Mouse (Mus musculus) ovary, postnatal 36 days (tissue): ENCODE measurements around the gene Cacna2d3.

Experiments
- DNase-seq: peaks from one replicate; pipeline ENCODE4 v3.0.0; 2022; ENCODE audit warnings: low spot score, mixed read lengths

The Cacna2d3 gene

GRCm38 (mm10) chr14:29005228-29005840 lies 716.3 kb downstream of the Cacna2d3 start:
- DNase-seq, result no peak

- DNase-seq, result no peak
These were observed 725.1 kb downstream of the Cacna2d3 start for GRCm38 (mm10) chr14:28996569-28996968.

DNA sequence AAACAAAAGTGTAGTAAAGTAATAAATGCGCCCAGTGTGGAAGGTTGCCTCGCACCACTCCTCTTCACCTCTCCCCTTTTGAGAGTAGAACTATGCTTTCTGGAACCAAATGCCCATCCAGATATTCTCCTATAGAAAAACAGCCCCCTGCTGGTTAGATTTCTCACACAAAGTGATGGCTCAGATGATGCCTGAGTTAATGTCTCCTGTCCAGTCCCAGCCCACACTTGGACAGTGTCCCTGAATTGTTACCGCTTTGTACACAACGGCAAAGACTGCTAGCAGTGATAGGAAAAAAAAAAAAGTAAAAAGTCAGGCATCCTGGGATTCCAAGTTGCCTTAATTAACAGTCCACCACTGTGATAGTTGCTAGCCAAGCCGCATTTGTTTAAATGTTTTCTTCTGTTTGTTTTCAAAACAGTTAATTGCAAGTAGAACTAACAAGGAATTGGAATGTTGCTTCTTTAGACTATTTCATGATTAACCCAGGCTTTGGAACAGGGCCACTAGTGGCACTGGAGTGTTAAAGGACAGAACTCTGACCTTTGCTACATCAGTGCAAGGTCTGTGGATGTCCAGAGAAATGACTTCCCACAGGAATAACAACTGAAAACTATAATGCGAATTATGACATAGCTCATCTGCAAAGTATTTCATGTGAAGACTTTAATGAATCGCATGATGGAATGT lies 733.3 kb downstream of the Cacna2d3 start:
- no peak for DNase-seq

GRCm38 (mm10) chr14:28984276-28984675 lies 737.4 kb downstream of the Cacna2d3 start:
- no peak for DNase-seq

GRCm38 (mm10) chr14:28980482-28980881 lies 741.2 kb downstream of the Cacna2d3 start:
- DNase-seq, result no peak

DNA sequence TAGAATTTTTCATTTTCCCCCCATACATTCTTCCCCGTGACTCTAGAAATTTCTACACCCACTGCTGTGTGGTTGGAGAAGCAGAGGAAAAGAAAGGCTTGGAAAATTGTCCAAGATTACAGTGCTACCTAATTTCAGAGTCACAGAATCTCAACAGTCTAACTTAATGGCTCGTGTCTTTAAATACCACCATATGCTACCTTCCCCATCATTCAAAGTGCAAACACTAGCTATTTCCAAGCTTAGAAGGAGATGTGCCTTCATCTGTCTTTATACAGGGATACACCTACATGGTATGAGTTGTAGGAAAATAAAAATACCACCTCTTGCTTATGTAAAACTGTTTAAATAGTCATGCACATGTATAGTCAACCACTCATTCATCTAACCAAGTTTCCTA lies 742.4 kb downstream of the Cacna2d3 start:
- DNase-seq, result no peak

DNA sequence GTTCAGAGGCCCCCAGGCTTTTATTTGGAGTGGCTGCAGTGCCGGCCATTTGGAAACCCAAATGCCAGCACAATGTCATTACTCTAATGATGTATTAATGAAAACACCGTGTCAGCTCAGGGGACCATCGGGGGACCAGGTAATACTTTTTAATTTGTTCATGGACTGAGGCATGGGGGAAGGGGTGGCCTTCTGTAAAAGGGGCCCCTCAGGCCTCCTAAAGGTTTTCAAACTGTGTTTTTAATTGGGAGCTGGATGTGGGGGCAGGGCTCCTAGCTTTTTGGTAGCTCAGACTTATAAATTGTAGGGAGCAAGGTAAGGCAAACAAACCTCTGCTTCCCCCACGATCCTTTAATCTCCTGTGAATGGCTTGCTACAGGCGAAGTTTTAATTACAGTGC lies 749.0 kb downstream of the Cacna2d3 start:
- no peak for DNase-seq

- DNase-seq, result no peak
These were observed 752.4 kb downstream of the Cacna2d3 start for GRCm38 (mm10) chr14:28969247-28969646.

DNA sequence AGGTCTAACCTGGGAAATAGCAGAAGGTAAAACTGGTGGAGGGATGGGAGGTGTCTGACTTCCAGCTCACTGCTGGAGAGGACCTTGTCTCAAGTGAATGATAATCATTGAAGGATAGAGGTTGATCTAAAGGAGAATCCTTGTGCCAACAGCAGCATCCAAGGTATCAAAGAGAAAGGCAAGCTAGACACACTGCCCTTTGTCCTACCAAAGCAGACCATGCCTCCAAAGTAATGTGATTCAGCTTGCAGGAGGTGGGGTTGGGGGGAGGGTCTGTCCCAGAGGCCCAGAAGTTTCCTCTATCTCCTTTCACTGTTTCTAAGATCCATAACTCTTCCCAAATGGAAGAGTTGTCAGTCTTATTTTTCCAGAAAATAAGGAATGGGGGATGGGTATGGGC lies 754.8 kb downstream of the Cacna2d3 start:
- no peak for DNase-seq

DNA sequence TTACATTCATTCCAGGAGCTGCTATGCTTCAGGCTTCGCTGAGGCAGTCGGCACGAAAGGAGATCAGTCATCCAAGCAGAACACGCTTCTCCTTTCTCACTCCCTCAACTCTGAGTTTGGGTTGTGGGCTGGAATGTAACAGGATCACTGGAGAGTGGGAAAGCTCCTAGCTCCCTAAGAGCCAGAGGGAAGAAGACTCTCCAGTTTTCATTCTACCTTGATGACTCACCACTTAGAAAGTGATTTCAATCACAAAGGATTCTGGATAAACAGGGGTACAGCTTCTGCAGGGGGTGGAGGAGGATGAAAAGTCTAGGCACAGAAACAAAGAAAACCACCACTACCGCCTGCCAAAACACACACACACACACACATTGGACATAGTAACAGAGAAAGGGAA lies 760.3 kb downstream of the Cacna2d3 start:
- DNase-seq, result no peak

- DNase-seq, result no peak
These were observed 762.6 kb downstream of the Cacna2d3 start for GRCm38 (mm10) chr14:28959042-28959441.

DNA sequence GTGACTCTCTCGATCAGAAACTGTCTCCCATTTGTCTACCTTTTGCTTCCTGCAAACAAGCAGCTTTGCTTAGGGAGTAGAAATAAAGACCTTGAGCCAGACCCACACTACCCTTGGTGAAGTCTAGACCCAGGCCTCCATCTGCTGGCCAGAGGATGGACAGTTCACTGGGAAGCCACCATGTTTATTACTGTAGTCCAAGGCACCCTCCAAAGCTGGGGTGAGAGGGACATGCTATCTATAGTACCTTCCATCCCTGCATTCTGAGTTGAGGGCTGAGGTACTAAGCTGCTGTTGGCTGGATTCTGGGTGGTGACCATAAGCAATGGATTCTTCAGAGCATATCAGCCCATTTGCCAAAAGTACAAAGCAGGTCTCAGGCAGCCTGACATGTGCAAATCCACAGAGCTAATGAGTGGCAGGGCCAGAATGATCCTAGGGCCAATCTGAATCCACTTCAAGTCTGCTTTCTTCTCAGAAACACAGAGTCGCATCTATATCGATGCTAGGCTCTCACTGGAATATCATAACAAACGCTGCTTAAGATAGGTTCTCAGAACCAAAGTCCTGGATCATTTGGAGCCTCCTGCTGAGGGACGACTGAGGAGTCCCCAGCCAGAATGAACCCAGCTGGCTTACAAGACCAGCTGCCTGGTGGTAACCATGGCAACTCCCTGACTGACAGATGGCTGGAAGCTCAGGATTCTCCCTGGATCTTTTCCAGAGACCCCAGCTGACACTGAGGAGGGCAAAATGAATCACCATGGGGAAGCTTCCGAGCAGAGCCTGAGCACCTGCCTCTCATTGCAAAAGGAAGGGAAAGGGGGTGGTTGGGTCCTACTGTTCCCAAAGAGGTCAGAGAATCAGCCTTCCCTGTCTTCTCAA lies 763.3 kb downstream of the Cacna2d3 start:
- DNase-seq, result no peak

DNA sequence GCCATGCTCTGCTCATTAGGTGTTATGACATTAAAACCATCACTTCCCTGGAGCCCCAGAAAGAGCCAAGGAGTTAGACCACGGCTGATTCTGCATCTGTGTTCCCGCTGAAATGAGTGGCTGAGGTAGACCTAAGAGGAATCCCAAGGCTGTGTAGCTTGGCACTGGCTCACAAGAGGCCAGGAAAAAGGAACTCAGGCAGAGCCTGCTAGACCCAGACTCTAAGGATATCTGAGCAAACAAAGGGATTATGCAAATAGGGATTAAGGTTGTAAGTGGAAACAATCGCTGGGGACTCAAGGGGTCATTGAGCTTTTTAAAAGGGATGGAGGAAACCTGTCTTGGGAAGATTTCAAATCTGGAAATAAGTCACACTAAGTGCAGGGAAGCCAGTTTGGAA lies 766.5 kb downstream of the Cacna2d3 start:
- no peak for DNase-seq

DNA sequence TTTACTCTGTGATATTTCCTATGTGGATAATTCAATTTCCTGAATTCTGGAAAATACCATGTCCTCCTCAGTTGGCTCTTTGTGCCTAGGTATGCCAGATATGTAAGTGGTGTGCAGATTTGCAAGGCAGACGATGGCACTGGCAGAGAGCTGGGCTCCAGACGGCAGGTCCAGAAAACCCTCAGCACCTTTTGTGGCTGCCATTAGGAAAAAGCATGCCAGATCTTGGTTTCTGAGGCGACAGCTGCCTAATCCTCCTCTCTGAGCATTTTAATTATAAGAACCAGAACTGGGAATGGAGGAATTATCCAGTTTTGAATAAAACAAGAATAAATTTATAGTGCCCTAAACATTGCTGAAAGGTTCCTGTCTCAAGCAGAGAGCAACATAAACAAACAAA lies 767.1 kb downstream of the Cacna2d3 start:
- no peak for DNase-seq

- DNase-seq, result no peak
These were observed 767.6 kb downstream of the Cacna2d3 start for GRCm38 (mm10) chr14:28954086-28954485.

DNA sequence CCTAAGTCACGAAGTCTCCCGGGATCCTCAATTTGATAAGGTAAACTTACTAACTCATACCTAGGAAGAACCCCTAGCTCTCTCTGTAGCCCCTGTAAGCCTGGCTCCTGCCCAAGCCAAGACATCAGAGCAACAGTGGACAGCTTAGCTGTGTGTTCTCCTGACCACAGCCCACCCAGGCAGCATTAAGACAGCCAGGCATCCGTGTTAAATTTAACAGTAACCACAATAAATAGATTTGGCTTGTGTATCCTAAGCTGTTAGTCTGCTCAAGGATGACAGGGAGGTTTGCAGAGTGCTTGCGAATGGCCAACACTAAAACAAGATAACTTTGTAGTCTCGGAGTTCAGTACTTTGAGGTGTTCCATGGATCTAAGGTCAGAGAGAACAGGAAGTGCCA lies 768.3 kb downstream of the Cacna2d3 start:
- no peak for DNase-seq

DNA sequence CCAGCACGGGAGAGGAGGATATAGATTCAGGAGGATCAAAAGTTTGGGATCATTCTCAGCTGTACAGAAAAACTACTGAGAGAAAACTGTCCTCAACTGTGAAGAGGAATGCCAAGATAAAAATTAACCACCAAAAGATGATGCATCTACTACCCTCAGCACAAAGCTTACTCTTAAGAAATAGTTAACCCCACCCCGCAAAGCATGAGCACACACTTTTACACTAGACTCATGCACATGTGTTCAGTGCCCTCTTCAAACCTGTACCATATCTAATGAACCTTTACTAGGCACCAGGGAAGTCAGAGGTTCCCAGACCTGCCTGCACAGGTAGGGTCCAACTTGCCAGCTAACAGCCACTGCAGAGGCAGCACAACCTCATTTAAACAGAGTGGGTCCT lies 771.2 kb downstream of the Cacna2d3 start:
- DNase-seq, result no peak

GRCm38 (mm10) chr14:28949785-28950184 lies 771.9 kb downstream of the Cacna2d3 start:
- DNase-seq, result no peak

DNA sequence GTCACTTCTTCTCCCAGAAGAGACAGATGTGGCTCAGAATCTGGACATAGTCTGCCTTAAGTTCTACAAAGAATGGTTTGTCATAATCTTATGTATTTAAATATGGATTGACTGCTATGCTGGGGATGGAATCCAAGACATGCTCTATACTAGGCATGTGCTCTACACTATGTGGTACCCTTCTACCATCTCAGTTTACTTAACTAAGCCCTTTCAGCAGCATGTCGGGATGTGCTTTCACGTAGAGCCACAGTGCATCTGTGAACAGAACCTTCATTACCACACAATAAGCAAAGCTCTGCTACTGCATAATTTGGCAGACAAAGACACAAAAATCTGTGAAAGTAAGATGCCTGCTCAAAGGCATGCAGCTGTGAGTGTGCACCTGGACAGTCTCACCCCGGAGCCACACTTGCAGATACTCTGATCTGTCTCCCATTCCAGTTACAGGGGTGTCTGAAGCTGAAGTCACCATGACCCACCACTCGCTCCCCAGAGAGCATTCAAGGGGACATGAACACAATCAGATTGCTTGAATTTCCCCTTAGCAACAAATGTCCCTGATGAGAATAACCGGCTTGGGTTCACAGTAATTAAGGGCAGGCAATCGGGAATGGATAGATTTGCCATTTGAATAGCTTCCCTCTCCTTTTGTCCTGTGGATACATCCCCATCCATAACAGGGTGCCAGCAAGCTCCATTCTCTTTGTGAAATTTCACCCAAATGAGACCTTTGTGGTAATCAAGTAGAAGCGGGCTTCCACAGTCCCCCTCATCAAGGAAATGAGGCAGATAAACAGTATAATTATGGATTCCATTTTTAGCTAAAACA lies 773.4 kb downstream of the Cacna2d3 start:
- no peak for DNase-seq

- no peak for DNase-seq
These were observed 788.8 kb downstream of the Cacna2d3 start for GRCm38 (mm10) chr14:28932746-28933293.

DNA sequence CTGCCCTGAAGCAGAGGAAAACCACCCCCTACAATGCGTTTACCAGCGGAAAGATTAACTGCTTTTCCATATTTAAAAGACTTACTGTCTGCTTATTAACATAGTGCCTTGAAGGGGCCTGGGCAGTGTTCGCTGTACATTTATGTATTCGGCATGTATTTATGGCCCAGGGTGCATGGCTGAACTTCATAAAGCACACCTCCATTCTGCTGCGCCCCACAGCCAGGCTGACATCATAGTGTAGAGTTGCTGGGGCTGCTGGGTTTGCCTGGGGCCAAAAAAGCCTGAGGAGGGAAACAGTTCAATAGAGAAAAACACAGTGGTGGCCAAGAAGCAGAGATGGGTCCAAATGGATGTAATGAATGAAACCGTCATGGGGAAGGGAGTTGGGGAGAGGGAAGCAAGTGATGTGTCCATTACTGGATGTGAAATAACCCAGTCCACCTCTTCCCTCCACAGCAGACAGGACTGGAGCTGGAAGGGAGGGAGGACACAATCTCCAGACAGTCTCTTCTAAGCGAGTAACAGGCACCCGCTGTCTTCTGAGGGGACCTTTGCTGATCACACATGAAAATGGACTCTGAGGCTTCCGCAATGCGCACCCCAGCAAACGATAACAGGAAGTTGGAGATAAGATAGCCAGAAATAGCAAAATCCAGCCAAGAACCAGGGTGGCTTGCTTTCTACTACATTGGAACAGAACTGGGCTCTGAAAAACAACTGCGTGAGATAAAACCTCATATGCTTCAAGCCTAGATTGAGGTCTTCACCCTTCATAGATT lies 798.3 kb downstream of the Cacna2d3 start:
- no peak for DNase-seq
